Mouse (Mus musculus) kidney, adult 9 months (tissue): ENCODE measurements around the gene Gp9.

Experiments
- DNase-seq: peaks from one replicate; pipeline ENCODE4 v3.0.0; 2022

The Gp9 gene

GRCm38 (mm10) chr6:87788266-87788895, 10.5 kb downstream of the Gp9 start:
- no peak for DNase-seq

GRCm38 (mm10) chr6:87788896-87789587, 11.2 kb downstream of the Gp9 start:
- peak; percentile 62 for DNase-seq

GRCm38 (mm10) chr6:87789791-87790190, 11.9 kb downstream of the Gp9 start:
- no peak for DNase-seq

- DNase-seq, result peak; percentile 35
Observed at GRCm38 (mm10) chr6:87790779-87791480, 13.1 kb downstream of the Gp9 start.

GRCm38 (mm10) chr6:87791826-87792225, 14.0 kb downstream of the Gp9 start:
- no peak for DNase-seq

- DNase-seq, result no peak
Observed at GRCm38 (mm10) chr6:87793821-87794510, 16.1 kb downstream of the Gp9 start.

- no peak for DNase-seq
Observed at GRCm38 (mm10) chr6:87795385-87796150, 17.7 kb downstream of the Gp9 start.

- DNase-seq, result no peak
Observed at GRCm38 (mm10) chr6:87796251-87796880, 18.5 kb downstream of the Gp9 start.

GRCm38 (mm10) chr6:87797321-87797720, 19.4 kb downstream of the Gp9 start:
- DNase-seq, result no peak

GRCm38 (mm10) chr6:87799576-87799975, 21.7 kb downstream of the Gp9 start:
- no peak for DNase-seq

GRCm38 (mm10) chr6:87802462-87802861, 24.6 kb downstream of the Gp9 start:
- DNase-seq, result no peak

GRCm38 (mm10) chr6:87804036-87804435, 26.2 kb downstream of the Gp9 start:
- no peak for DNase-seq

- no peak for DNase-seq
Observed at GRCm38 (mm10) chr6:87804886-87805285, 27.0 kb downstream of the Gp9 start.

- no peak for DNase-seq
Observed at GRCm38 (mm10) chr6:87805448-87805847, 27.6 kb downstream of the Gp9 start.

- no peak for DNase-seq
Observed at GRCm38 (mm10) chr6:87806028-87806427, 28.2 kb downstream of the Gp9 start.

- no peak for DNase-seq
Observed at GRCm38 (mm10) chr6:87806857-87807256, 29.0 kb downstream of the Gp9 start.

GRCm38 (mm10) chr6:87807735-87808440, 30.0 kb downstream of the Gp9 start:
- no peak for DNase-seq

GRCm38 (mm10) chr6:87808521-87808920, 30.6 kb downstream of the Gp9 start:
- peak; percentile 67 for DNase-seq

- DNase-seq, result no peak
Observed at GRCm38 (mm10) chr6:87809144-87809543, 31.3 kb downstream of the Gp9 start.

- peak; percentile 56 for DNase-seq
Observed at GRCm38 (mm10) chr6:87809651-87810161, 31.8 kb downstream of the Gp9 start.

- DNase-seq, result peak; percentile 21
Observed at GRCm38 (mm10) chr6:87810311-87810710, 32.4 kb downstream of the Gp9 start.
